Mouse (Mus musculus) stomach, postnatal 0 days (tissue): ENCODE measurements at regions not wholly inside any gene's neighbourhood (a gene's known extent, or its start where the extent isn't known, plus 50 kb on each side); places are given as distances from the start of the nearest gene placed in this dataset.

Experiments used
- ATAC-seq: fragments of 200-750 bp; cut with Nextera tagmentation; 2 replicates; pipeline ENCODE4 v1.8.0; 2017; ENCODE audit not compliant: low FRiP score, low TSS enrichment
- DNase-seq: peaks from one replicate; pipeline ENCODE4 v3.0.0-alpha.2; 2016; ENCODE audit warnings: low spot score
- H3K27ac ChIP-seq: fragments of 300-500 bp; sonication (generic); replicated peaks from 2 replicates; pipeline ENCODE4 v1.5.1; 2014; ENCODE audit warnings: mild to moderate bottlenecking, control low read depth
- H3K27me3 ChIP-seq: fragments of 300-500 bp; sonication (generic); 2 replicates; pipeline ENCODE4 v1.6.1; 2014; ENCODE audit warnings: low read length; ENCODE audit not compliant: control insufficient read depth, insufficient read depth
- H3K36me3 ChIP-seq: fragments of 300-500 bp; sonication (generic); 2 replicates; pipeline ENCODE4 v1.6.1; 2014; ENCODE audit warnings: low read length, mixed read lengths; ENCODE audit not compliant: control insufficient read depth, insufficient read depth
- H3K4me1 ChIP-seq: fragments of 300-500 bp; sonication (generic); replicated peaks from 2 replicates; pipeline ENCODE4 v1.6.1; 2014; ENCODE audit warnings: antibody characterized with exemption; ENCODE audit not compliant: control insufficient read depth, insufficient read depth
- H3K4me2 ChIP-seq: fragments of 300-500 bp; sonication (generic); replicated peaks from 2 replicates; pipeline ENCODE4 v1.6.1; 2014; ENCODE audit warnings: low read depth, mild to moderate bottlenecking, control low read depth, moderate library complexity
- H3K4me3 ChIP-seq: fragments of 300-500 bp; sonication (generic); 2 replicates; pipeline ENCODE4 v1.5.1; 2014; ENCODE audit warnings: low read depth, low read length, control low read depth
- H3K9ac ChIP-seq: fragments of 300-500 bp; sonication (generic); 2 replicates; pipeline ENCODE4 v1.6.1; 2014; ENCODE audit warnings: mild to moderate bottlenecking, low read length, control low read depth, mixed read lengths
- H3K9me3 ChIP-seq: fragments of 300-500 bp; sonication (generic); 2 replicates; pipeline ENCODE4 v1.6.1; 2016; ENCODE audit warnings: low read length; ENCODE audit not compliant: control insufficient read depth
- CTCF ChIP-seq: IDR thresholded peaks from 2 replicates; pipeline ENCODE4 v1.5.1; 2016; ENCODE audit warnings: antibody characterized with exemption, low read depth, mild to moderate bottlenecking, moderate library complexity
- EP300 ChIP-seq: optimal IDR thresholded peaks from 2 replicates; pipeline ENCODE3; 2016; ENCODE audit warnings: antibody characterized with exemption
- WGBS: fragments of 180-500 bp; shearing (Covaris S2); extraction: QIAGEN DNeasy Blood & Tissue Kit; methylation state at CpG from one replicate; pipeline ENCODE4 v1.1.7; 2014; 5-methylcytosine and 5-hydroxymethylcytosine counted together

DNA sequence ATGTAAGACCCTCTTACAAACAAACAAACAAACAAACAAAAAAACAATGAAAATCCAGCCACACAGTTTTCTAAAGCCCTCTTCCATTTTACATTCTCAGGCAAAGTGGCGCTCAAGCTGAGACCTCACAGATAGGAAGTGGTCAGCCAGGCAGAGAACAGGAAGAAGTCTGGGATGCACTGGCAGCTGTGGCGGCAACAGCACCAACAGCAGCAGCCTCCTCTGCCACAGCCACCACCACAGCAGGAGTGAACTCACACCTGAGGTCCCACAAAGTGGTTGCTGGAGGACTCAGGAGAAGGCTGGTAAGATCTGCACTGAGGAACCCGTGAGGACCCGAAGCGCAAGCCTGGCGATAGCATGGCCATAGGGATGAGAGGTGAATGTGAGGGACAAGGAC lies 156.3 kb downstream of the Grm4 start:
- Histone ChIP-seq H3K36me3 (no peaks in the 10 kb centered on the region), H3K4me1 (no peaks in the 10 kb centered on the region), H3K27me3 (no peaks in the 10 kb centered on the region), H3K4me3 (no peak overlapping the region), H3K9ac (no peak overlapping the region), H3K27ac (no peak overlapping the region), H3K4me2 (no peak overlapping the region), H3K9me3 (no peaks in the 10 kb centered on the region)
- no peak for TF ChIP-seq CTCF
- TF ChIP-seq EP300: no peak
- DNase-seq: no peak
- ATAC-seq: no peak
- WGBS: 86% methylated on average over 6 of the region's 6 CpGs

DNA sequence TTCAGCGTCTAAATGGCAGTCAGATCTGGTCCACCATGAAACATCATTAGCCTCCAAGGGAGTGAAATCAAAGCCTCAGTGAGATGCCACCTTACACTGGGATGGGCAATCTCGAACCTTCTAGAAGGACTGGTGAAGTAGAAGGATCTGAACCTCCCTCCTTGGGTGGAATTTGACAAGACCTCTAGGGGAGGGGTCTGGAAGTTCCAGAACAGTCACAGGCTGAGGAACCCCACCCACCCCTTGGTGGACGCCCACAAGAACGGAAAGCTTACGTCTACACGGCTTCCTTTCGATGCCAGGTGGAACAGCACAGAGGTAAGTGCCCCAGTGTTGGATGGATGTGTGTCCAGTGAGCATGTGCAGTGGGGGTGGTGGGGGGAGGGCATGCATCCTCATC lies 156.9 kb downstream of the Grm4 start:
- no peak for DNase-seq
- ATAC-seq: no peak
- WGBS: 73% methylated on average over 7 of the region's 7 CpGs
- Histone ChIP-seq H3K27me3 (no peaks in the 10 kb centered on the region), H3K4me1 (no peaks in the 10 kb centered on the region), H3K4me2 (no peak overlapping the region), H3K4me3 (no peak overlapping the region), H3K9me3 (no peaks in the 10 kb centered on the region), H3K36me3 (no peaks in the 10 kb centered on the region), H3K9ac (no peak overlapping the region), H3K27ac (no peak overlapping the region)
- no peak for TF ChIP-seq EP300
- TF ChIP-seq CTCF: no peak

- DNase-seq (no peak), ATAC-seq (no peak)
- H3K4me2 ChIP-seq: no peak overlapping the region
- H3K4me1 ChIP-seq: no peaks in the 10 kb centered on the region
- H3K27me3 ChIP-seq: no peaks in the 10 kb centered on the region
- H3K27ac ChIP-seq: no peak overlapping the region
- no peak overlapping the region for H3K4me3 ChIP-seq
- no peaks in the 10 kb centered on the region for H3K36me3 ChIP-seq
- H3K9me3 ChIP-seq: no peaks in the 10 kb centered on the region
- 64% methylated on average over 6 of the region's 6 CpGs for WGBS
- TF ChIP-seq CTCF (no peak), EP300 (no peak)
- no peak overlapping the region for H3K9ac ChIP-seq
Observed at GRCm38 (mm10) chr17:27363911-27364310, 157.3 kb downstream of the Grm4 start.

GRCm38 (mm10) chr17:27362221-27362620 lies 158.0 kb upstream of the Lemd2 start:
- Histone ChIP-seq H3K4me1 (no peaks in the 10 kb centered on the region), H3K36me3 (no peaks in the 10 kb centered on the region), H3K4me2 (no peak overlapping the region), H3K4me3 (no peak overlapping the region), H3K27me3 (no peaks in the 10 kb centered on the region), H3K9me3 (no peaks in the 10 kb centered on the region), H3K27ac (no peak overlapping the region), H3K9ac (no peak overlapping the region)
- TF ChIP-seq CTCF (no peak), EP300 (no peak)
- no peak for ATAC-seq
- WGBS: 83% methylated on average over 8 of the region's 8 CpGs
- DNase-seq: no peak

- no peak for TF ChIP-seq EP300
- no peak for TF ChIP-seq CTCF
- H3K4me2 ChIP-seq: no peak overlapping the region
- H3K9me3 ChIP-seq: no peaks in the 10 kb centered on the region
- DNase-seq (no peak), ATAC-seq (peak; percentile 48; the same call in 1 of the 2 replicates)
- H3K4me1 ChIP-seq: no peaks in the 10 kb centered on the region
- H3K9ac ChIP-seq: no peak overlapping the region
- no peaks in the 10 kb centered on the region for H3K27me3 ChIP-seq
- H3K4me3 ChIP-seq: no peak overlapping the region
- H3K27ac ChIP-seq: no peak overlapping the region
- 86% methylated on average over 2 of the region's 2 CpGs for WGBS
- no peaks in the 10 kb centered on the region for H3K36me3 ChIP-seq
Observed at GRCm38 (mm10) chr17:27361362-27361761, 157.1 kb upstream of the Lemd2 start.

- Histone ChIP-seq H3K9ac (no peak overlapping the region), H3K4me3 (no peak overlapping the region), H3K4me2 (no peak overlapping the region), H3K27ac (no peak overlapping the region), H3K36me3 (no peaks in the 10 kb centered on the region), H3K9me3 (no peaks in the 10 kb centered on the region), H3K4me1 (no peaks in the 10 kb centered on the region), H3K27me3 (no peaks in the 10 kb centered on the region)
- DNase-seq (no peak), ATAC-seq (0 out of 2 replicates have a peak, but pooled peaks have one; percentile 18)
- WGBS: 72% methylated on average over 3 of the region's 3 CpGs
- TF ChIP-seq EP300: no peak
- peak; percentile 72 for TF ChIP-seq CTCF
Observed at GRCm38 (mm10) chr17:27356862-27357261, 152.6 kb upstream of the Lemd2 start.
